Mouse (Mus musculus) heart, postnatal 36 days (tissue): Measurements from ENCODE around the gene Sos2. TPM values are rescaled to one million over a fixed set of nuclear protein-coding genes. Genes with fewer than 3 reads are reported as not detected.
A peak's percentile ranks its signal among the peaks of the same experiment; 100 is the strongest.

ENCODE experiments used
- DNase-seq, 2 experiments: peaks; one replicate each; pipeline ENCODE4 v3.0.0; 2021 to 2022
- intact Hi-C: fragments of 180-260 bp; cut with DNase I; formaldehyde crosslinking; loops from one replicate; pipeline ENCODE4 v1.15.1; 2025
- total RNA-seq, 2 experiments: library from RNA; stranded (reverse); gene quantifications; 2 replicates each; pipeline ENCODE4 v1.2.3; 2021

The Sos2 gene
- total RNA-seq = 10 to 100 TPM; 35.5 to 36.2 TPM

DNA sequence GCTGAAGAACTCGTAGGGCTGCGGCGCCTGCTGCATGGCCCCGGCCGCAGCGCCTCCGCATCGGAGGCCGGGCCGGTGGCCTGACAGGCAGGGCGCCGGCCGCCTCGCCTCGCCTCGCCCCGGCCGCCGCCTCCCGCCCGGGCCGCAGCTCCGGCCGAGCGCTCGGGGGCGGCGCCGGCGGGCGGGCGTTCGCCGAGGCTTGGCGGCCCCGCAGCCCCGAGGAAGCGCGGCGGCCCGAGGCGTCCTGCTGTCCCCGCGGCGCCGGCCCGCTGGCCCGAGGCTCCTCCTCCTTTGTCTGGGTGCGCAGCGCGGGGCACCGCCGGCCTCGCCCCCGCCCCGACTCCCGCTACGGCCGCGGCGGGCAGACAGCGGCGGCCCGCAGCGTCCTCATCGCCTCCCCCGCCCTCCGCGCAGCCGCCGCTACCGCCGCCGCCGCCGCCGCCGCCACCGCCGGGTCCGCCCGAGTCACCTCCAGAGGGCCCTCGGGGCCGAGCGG, at the start of gene Sos2:
Gene Sos2 (minus strand): TSS at position 287 of the 496 bp plus-strand sequence.
- DNase-seq = peak; percentile 64 to 80
- intact Hi-C loops = loop anchor here (2.0 to 5.0 kb wide), 5 partner anchors 34 to 484 kb away; partner anchors contain the start of genes Arf6, Dnaaf2, Gm49383 and Gm9887

- DNase-seq = no peak
- intact Hi-C loops = loop anchor here (5.0 kb wide), 2 partner anchors 82 to 332 kb away; no protein-coding TSS in a partner anchor
These were observed 48.7 kb upstream of the Sos2 start for GRCm38 (mm10) chr12:69730306-69730705.

DNA sequence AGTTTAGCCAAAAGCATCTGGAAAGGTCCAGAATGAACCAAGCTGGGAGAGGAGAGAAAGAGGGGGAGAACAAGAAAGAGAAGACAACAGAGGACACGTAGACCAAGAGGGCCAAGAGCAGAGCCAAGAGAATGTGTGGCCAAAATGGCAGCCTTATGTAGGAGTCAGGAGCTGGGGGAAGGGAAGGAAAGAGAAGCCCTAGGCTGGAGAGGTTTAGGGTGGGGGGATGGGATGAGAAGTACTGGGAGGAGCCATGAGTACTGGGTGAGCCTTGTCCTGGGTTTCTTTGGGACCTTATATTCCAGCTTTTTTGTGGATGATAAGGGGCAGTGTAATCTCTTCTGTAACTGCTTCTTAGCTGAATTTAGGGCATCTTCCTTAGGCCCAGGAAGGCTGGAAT, 47.6 kb upstream of the Sos2 start:
- no peak for DNase-seq
- intact Hi-C loops = no loop called here

GRCm38 (mm10) chr12:69724711-69725460, 43.2 kb upstream of the Sos2 start, which contains the start of the genes L2hgdh and Atp5s:
Gene L2hgdh (minus strand): TSS chr12:69724873.
Gene Atp5s (plus strand): TSS chr12:69724950.
- intact Hi-C loops = no loop called here
- DNase-seq = peak; percentile 95 to 96

GRCm38 (mm10) chr12:69724018-69724710, 42.5 kb upstream of the Sos2 start:
- DNase-seq = no peak
- intact Hi-C loops = no loop called here

DNA sequence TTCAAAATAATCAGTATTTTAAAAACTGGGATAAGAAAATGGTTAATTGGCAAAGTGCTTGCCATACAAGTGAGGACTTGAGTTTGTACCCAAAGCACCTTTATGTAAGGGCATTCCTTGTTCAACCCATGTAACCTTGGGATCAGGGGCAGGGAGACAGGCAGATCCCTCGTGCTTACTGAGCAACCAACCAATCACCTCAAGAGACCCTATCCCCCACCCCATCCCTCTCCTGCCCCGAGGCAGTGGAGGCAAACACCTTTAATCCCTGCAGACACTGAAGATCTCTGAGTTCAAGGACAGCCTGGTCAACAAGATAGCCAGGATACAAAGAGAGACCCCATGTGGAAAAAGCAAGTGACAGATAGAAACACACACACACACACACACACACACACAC, 41.7 kb upstream of the Sos2 start:
- intact Hi-C loops = no loop called here
- DNase-seq = no peak

DNA sequence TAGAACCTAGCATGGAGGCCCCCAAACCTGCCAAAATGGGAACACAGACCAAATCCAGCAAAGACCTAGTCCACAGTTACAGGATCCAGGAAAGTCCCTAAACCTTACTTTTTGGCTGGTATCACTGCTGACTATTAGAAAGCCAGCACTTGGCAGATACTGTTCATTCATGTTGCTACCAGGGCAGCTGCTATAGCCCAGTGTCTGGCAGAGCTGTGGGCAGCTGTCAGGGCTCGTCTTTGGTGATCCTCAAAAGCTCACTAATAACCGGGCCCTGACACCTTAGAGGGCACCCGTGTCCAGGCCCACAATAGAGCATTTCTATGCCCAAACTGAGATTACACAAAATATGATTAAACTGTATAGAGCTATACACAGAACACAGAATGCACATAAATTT, 41.2 kb upstream of the Sos2 start:
- no peak for DNase-seq
- intact Hi-C loops = no loop called here

- DNase-seq = no peak
- intact Hi-C loops = no loop called here
These were observed 32.0 kb upstream of the Sos2 start for GRCm38 (mm10) chr12:69713628-69714027.

- intact Hi-C loops = no loop called here
- no peak for DNase-seq
These were observed 23.3 kb upstream of the Sos2 start for GRCm38 (mm10) chr12:69704799-69705458.

DNA sequence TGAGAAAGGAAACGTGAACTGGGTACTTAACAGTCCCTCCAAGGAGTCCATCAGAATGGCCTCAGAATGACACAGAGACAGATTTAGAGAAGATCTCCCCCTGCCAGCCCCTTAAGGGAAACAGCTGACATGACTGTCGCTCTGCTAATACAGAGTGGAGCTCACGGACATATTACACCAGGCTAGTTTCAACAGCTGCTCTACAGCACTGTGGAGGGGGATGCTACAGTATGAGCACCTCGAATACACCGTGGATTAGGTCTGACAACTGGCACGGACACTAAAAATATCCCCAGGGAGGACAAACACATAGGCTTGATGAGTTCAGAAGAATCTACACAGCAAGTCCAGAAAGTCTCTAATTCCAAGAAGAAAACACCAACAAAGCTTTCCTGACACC, 16.7 kb upstream of the Sos2 start:
- intact Hi-C loops = loop anchor here (5.0 kb wide), 2 partner anchors 51 to 116 kb away; partner anchors contain the start of gene Vcpkmt
- DNase-seq = no peak

- DNase-seq = peak; percentile 60
- intact Hi-C loops = loop anchor here (1.0 to 5.0 kb wide), 3 partner anchors 49 to 339 kb away; partner anchors contain the start of genes Nemf and Vcpkmt
These were observed 15.1 kb upstream of the Sos2 start for GRCm38 (mm10) chr12:69696746-69697145.

DNA sequence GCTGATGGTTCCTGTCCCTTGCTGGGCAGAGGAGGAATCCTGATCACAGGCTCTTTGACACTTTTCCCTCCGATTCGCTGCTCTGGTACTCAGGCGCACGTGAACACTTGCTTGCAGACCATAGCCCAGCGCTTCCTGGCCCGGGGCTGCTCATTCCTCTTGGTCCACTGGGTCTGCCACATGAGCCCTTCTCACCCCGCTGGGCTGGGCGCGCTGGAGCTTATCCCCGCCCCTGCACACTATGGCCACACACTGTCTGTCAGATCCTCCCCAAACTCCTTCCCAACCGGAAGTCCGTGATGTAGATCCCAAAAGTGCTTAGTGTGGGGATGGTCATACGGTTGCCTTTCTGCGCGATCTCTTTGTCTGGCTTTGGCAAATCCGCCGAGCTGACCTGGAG, 11.8 kb upstream of the Sos2 start:
- intact Hi-C loops = no loop called here
- DNase-seq = no peak

DNA sequence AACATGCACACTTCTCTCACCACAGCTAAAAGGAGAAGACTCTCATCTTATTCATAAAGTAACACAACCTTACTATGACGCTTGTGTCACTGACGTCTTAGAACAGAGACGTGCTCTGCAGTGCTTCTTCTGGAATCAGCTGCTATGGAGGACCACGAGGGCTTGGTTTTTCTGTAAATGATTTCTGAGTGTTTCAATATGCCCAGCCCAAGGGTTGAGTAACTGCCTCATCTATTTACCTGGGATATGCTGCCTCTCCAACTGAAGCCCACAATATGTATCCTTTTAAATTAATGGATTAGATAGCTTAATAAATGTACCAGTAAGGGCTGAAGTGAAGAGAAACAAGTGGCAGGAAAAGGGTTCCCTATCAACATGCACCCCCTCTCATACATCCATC, 9.1 kb upstream of the Sos2 start:
- DNase-seq = no peak
- intact Hi-C loops = no loop called here

DNA sequence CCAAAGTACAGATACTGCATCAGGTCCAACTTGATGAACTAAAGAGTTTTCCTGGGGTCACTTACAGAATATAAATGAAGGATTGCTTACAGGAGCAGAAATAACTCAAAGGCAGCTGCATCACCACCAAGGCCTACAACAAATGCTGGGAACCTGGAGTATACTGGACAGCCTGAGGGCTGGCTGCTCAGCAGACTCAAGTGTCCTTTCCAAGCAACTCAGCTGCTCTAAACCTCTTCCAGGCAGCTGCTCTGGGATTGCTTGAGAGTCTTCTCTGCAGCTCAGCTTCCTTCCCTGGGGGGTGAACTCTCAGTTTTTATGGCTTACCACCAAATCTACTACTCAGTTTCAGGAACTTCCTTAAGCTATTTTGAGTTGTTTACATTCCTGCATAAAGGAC, 7.4 kb upstream of the Sos2 start:
- no peak for DNase-seq
- intact Hi-C loops = no loop called here

GRCm38 (mm10) chr12:69688368-69688767, 6.7 kb upstream of the Sos2 start:
- no peak for DNase-seq
- intact Hi-C loops = no loop called here

DNA sequence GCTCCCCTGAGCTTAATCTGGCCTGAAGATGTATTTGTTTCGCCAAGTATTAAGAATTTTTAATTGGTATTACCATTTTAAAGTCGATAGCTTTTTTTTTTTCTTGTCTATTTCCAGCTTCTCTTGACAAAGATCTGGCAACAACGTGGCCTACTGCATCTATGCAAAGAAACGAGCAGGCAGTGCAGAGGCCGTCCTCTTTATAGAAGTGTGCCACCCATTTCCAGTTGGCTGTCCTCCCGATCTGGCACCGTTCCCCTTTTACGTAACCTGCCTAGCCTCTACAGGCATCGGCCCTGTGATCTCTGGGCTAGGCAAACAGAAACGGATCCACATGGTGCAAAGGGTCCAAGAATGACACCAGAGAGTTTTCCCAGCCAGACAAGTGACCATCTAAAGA, 1.9 kb upstream of the Sos2 start:
- intact Hi-C loops = loop anchor here (2.0 to 5.0 kb wide), 4 partner anchors 36 to 486 kb away; partner anchors contain the start of genes Dnaaf2, Gm49383 and Vcpkmt
- DNase-seq = peak; percentile 86

DNA sequence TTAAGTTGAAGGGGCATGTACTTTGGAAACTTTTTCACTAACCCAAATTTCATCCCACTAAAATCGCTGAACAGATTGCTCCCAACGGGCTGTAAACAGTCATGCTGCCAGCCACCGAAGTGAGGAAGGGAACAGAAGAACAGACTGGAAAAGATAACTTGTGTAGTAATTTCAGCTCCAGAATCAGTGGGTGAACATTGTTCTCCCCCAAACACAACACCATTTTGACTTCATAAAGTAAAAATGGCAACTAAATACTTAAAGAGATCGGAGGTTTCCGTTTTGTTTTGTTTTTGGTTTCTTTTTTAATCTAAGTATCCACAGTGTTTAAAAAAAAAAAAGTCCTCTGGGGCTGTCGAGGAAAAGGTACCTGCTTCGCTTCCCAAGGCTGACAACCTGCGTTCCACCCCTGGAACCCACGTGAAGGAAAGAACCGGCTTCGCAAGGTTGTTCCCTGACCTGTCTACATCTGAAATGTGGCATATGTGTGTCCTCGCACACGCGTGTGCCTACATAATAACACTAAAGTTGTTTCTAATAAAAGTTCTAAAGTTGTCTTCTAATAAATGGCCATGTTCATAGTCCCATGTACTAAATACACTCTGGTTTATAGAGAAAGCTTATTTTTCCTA, 1.3 kb upstream of the Sos2 start:
- peak in 1 of 2 experiments; percentile 23 for DNase-seq
- intact Hi-C loops = loop anchor here (2.0 to 5.0 kb wide), 4 partner anchors 36 to 486 kb away; partner anchors contain the start of genes Dnaaf2, Gm49383 and Vcpkmt

DNA sequence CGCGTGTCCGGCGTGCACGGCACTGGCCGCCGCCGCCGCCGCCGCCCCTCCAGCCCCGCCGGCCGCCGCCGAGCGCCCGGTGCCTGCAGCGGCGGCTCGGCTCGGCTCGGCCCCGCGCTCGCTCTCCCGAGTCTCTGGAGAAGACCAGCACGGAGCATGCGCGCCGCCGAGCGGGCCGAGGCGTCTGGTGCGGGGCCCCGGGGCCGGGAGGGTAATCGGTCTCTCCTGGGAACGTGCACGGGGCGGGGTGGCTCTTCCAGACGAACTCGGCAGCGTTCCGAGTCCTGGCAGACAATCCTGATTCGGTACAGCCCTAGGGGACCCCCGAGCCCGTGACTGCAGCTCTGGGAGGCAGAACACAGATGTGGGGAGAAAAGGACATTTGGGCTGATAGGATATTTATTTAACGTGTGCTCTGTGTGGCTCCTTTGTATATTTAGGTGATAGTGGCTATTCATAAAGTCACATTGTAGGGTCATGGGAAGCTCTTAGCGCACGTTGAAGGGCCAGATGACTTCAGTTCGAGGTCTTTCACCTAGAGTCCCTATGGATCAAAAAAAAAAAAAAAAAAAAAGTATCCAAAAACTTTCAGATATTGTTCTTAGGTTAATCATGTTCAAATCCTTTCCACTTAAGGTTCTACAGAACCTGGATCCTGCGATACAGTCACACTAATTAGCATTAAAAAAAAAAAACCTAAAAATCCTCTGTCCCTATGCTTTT, 574 bp upstream of the Sos2 start:
- peak; percentile 86 to 89 for DNase-seq
- intact Hi-C loops = loop anchor here (2.0 to 5.0 kb wide), 4 partner anchors 35 to 485 kb away; partner anchors contain the start of genes Dnaaf2, Gm49383 and Vcpkmt
